In genomic region chr5:91961370-91961769, GRCm38 (mm10) we compare ENCODE assay signal across 8 mouse cellular contexts. TPM values are rescaled to one million over a fixed set of nuclear protein-coding genes. Genes with fewer than 3 reads are reported as not detected.
DNase-seq lines count a peak whose midpoint lies in the region; ATAC-seq and TF ChIP-seq lines count a peak whose summit lies in the region.

No protein-coding gene starts in this region.

- H3K27ac ChIP-seq in spleen, adult 2 months (ENCODE audit: insufficient read depth, low read length) = peak overlapping the region; percentile 37; the same call in 1 of the 2 replicates
- H3K27ac ChIP-seq in forebrain, embryonic 10.5 days = 0 out of 2 replicates have a peak overlapping the region, but pooled peaks have one; percentile 96
- H3K27ac ChIP-seq in intestine, postnatal 0 days (ENCODE audit: low read depth, low read length) = peak overlapping the region; percentile 97

- H3K4me3 ChIP-seq in spleen, adult 2 months (ENCODE audit: extremely low read depth, insufficient read depth, insufficient read length) = peak overlapping the region; percentile 37
- H3K4me3 ChIP-seq in forebrain, embryonic 10.5 days = peak overlapping the region; percentile 80
- peak overlapping the region; percentile 82 for H3K4me3 ChIP-seq in intestine, postnatal 0 days (ENCODE audit: low read depth, low read length)

- WGBS in spleen, adult 2 months = 62% methylated on average over 1 of the region's 1 CpGs
- 94% methylated on average over 1 of the region's 1 CpGs for WGBS in forebrain, embryonic 10.5 days
- WGBS in intestine, postnatal 0 days = 44% methylated on average over 1 of the region's 1 CpGs

- H3K4me2 ChIP-seq in intestine, postnatal 0 days (replicated peaks; ENCODE audit: low read depth) = peak overlapping the region; percentile 70

- peak; percentile 31 to 59 for DNase-seq in spleen, adult 2 months (ENCODE audit: low read depth in 1 of 2, low spot score in 2 of 2)
- DNase-seq in spleen, adult 12 weeks (ENCODE audit: low spot score) = no peak
- no peak for DNase-seq in forebrain, embryonic 10.5 days (ENCODE audit: extremely low spot score, low spot score)
- DNase-seq in thymus, postnatal 10 days (ENCODE audit: low spot score in 2 of 2) = no peak
- DNase-seq in layer of hippocampus, postnatal 14 days (ENCODE audit: low spot score in 2 of 2) = no peak
- DNase-seq in urinary bladder, adult 18-20 months (ENCODE audit: low spot score in 2 of 2) = no peak

- H3K36me3 ChIP-seq in spleen, adult 2 months (ENCODE audit: control insufficient read depth, insufficient read depth, low read length) = peaks cover 9% of the 10 kb centered on the region
- H3K36me3 ChIP-seq in forebrain, embryonic 10.5 days (replicated peaks) = peaks cover 16% of the 10 kb centered on the region
- peaks cover 21% of the 10 kb centered on the region for H3K36me3 ChIP-seq in intestine, postnatal 0 days (ENCODE audit: control insufficient read depth, insufficient read depth)

- H3K9me3 ChIP-seq in forebrain, embryonic 10.5 days = no peaks in the 10 kb centered on the region
- H3K9me3 ChIP-seq in intestine, postnatal 0 days (ENCODE audit: control insufficient read depth) = no peaks in the 10 kb centered on the region

- no peak for TF ChIP-seq POLR2A in spleen, adult 2 months (IDR thresholded peaks at IDR 0.05; ENCODE audit: low read depth, low read length)

- H3K4me1 ChIP-seq in spleen, adult 2 months (ENCODE audit: control insufficient read depth, insufficient read depth, insufficient read length) = peaks cover 14% of the 10 kb centered on the region
- H3K4me1 ChIP-seq in forebrain, embryonic 10.5 days = peaks cover 28% of the 10 kb centered on the region
- no peaks in the 10 kb centered on the region for H3K4me1 ChIP-seq in intestine, postnatal 0 days (replicated peaks; ENCODE audit: control insufficient read depth, insufficient read depth, low read length)

- ATAC-seq in intestine, postnatal 0 days = peak; percentile 63
- ATAC-seq in megakaryocyte, adult 5-6 weeks (ENCODE audit: poor library complexity, severe bottlenecking) = peak; percentile 28

- TF ChIP-seq CTCF in spleen, adult 2 months (IDR thresholded peaks at IDR 0.05; ENCODE audit: extremely low read depth, insufficient read depth, insufficient read length, insufficient replicate concordance) = no peak
- no peak for TF ChIP-seq CTCF in intestine, postnatal 0 days (IDR thresholded peaks at IDR 0.05; ENCODE audit: low read depth)

- peak overlapping the region; percentile 83; the same call in 1 of the 2 replicates for H3K9ac ChIP-seq in intestine, postnatal 0 days (ENCODE audit: low read depth, low read length)

- H3K27me3 ChIP-seq in spleen, adult 2 months (ENCODE audit: control insufficient read depth, insufficient read depth, low read length) = no peaks in the 10 kb centered on the region
- H3K27me3 ChIP-seq in forebrain, embryonic 10.5 days (ENCODE audit: poor library complexity, severe bottlenecking) = no peaks in the 10 kb centered on the region
- no peaks in the 10 kb centered on the region for H3K27me3 ChIP-seq in intestine, postnatal 0 days (replicated peaks; ENCODE audit: control insufficient read depth, insufficient read depth, low read length)

RNA-seq across cellular contexts. Expression of gene Rchy1, which starts 1.5 kb away (rescaled TPM):
- 15.2 and 17.4 TPM in 2 replicates for polyA plus RNA-seq in spleen, adult 2 months (2012; rRNA removed)
- polyA plus RNA-seq in forebrain, embryonic 10.5 days (2016; fragmentation: Nextera tagmentation; extraction: Ambion mirVana) = 59.7 and 59.9 TPM in 2 replicates
- polyA plus RNA-seq in intestine, postnatal 0 days (2015; fragmentation: Nextera tagmentation; extraction: Ambion mirVana) = 63.7 and 73.0 TPM in 2 replicates
- total RNA-seq in megakaryocyte, adult 5-6 weeks (2015) = 117 and 137 TPM in 2 replicates
- total RNA-seq in megakaryocyte, adult 5-6 weeks (2017) = 80.1 and 92.6 TPM in 2 replicates
- total RNA-seq in layer of hippocampus, postnatal 14 days (2021) = 10 to 100 TPM; 49.0 to 52.9 TPM

RNA-seq across cellular contexts. Expression of gene Odaph, which starts 25.9 kb away (rescaled TPM):
- polyA plus RNA-seq in spleen, adult 2 months (2012; rRNA removed) = 0.22 and 0.27 TPM in 2 replicates
- polyA plus RNA-seq in forebrain, embryonic 10.5 days (2016; fragmentation: Nextera tagmentation; extraction: Ambion mirVana) = not detected in 2 replicates
- not detected in 2 replicates for polyA plus RNA-seq in intestine, postnatal 0 days (2015; fragmentation: Nextera tagmentation; extraction: Ambion mirVana)
- not detected in 2 replicates for total RNA-seq in megakaryocyte, adult 5-6 weeks (2015)
- total RNA-seq in megakaryocyte, adult 5-6 weeks (2017) = not detected in 2 replicates
- total RNA-seq in layer of hippocampus, postnatal 14 days (2021) = not detected

Comparison
In these comparisons a context has a peak if more than half of its experiments do, and no peak if none do; other contexts are left out.
1. DNase-seq: peak in spleen, adult 2 months (2 of 2); none in spleen, adult 12 weeks (single experiment), forebrain, embryonic 10.5 days (single experiment), thymus, postnatal 10 days (0 of 2), layer of hippocampus, postnatal 14 days (0 of 2) and urinary bladder, adult 18-20 months (0 of 2).
2. H3K27ac ChIP-seq: peak in every context shown above with its lines; median percentile 97 in intestine, postnatal 0 days; 96 in forebrain, embryonic 10.5 days; 37 in spleen, adult 2 months.
3. Peak in every context shown above with its lines, with median percentiles within 50 percentile points of each other: H3K4me3 ChIP-seq.